Mouse (Mus musculus): ENCODE data around the gene Ubl7. TPM values are rescaled to one million over a fixed set of nuclear protein-coding genes. Genes with fewer than 3 reads are reported as not detected.
A peak's percentile ranks its signal among the peaks of the same experiment; 100 is the strongest.

Ubl7 gene
- polyA plus RNA-seq, 1 experiment: 88.3 TPM

GRCm38 (mm10) chr9:57964528-57965250 is 53.9 kb downstream of the Ubl7 start:
- DNase-seq (ENCODE audit: low read depth in 1 of 2, low spot score in 2 of 2): no peak
- no peak overlapping the region for H3K27ac ChIP-seq (ENCODE audit: insufficient read depth, low read length)

DNA sequence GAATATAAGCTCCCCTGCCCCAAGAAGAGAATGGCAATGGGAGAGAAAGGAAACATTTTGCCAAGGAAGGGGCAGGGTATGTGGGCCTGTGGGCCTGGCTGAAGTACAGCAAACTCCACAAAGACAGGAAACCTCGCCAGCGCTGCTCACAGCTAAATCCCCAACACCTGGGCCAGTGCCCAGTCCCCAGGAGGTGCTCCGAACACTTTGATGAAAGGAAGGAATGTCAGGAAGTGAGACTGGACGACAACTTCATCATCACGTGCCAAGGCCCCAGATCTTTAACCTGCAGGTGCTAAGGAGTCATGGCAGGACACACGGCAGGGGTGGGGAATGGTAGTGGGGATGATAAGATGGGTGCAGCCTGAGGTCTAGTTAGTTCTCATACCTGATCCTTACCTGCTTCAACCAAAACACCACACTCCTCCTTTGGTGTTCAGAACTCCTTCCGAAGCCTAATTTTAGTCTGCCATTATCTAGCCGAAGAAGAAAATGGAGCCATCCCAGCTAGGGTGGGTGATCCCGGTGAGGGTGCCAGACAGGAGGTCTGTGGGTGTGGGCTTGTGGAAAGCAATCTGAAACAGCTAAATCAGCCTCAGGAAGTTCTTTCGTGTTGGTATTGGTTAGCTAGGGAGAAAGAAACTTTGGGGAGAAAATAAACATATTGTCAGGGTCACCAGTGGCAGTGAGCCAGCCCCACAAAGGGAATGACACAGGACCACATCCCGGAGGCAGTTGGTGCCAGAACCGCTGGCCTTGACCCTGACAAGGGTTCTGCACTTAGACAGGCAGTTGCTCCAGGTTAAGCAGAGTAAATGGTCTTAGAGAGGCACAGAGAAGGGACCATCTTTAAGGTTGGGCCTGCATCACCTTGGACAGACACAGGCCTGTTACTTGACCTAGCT is 54.8 kb downstream of the Ubl7 start:
- H3K36me3 ChIP-seq (ENCODE audit: control insufficient read depth, insufficient read depth, low read length): peaks cover 3% of the 10 kb centered on the region; the same call in 1 of the 2 replicates
- DNase-seq (ENCODE audit: low read depth in 1 of 2, low spot score in 2 of 2): no peak
- TF ChIP-seq CTCF (IDR thresholded peaks at IDR 0.05; ENCODE audit: extremely low read depth, insufficient read depth, insufficient read length, insufficient replicate concordance): no peak
- no peak for TF ChIP-seq POLR2A (IDR thresholded peaks at IDR 0.05; ENCODE audit: low read depth, low read length)
- WGBS: 72% methylated on average over 12 of the region's 12 CpGs
- no peak overlapping the region for H3K27ac ChIP-seq (ENCODE audit: insufficient read depth, low read length)
- H3K27me3 ChIP-seq (ENCODE audit: control insufficient read depth, insufficient read depth, low read length): no peaks in the 10 kb centered on the region
- H3K4me1 ChIP-seq (ENCODE audit: control insufficient read depth, insufficient read depth, insufficient read length): peaks cover 36% of the 10 kb centered on the region
- no peak overlapping the region for H3K4me3 ChIP-seq (ENCODE audit: extremely low read depth, insufficient read depth, insufficient read length)

More at GRCm38 (mm10) chr9:57964528-57965250, 53.9 kb downstream of the Ubl7 start:
- no peak for TF ChIP-seq POLR2A (IDR thresholded peaks at IDR 0.05; ENCODE audit: low read depth, low read length)
- TF ChIP-seq CTCF (IDR thresholded peaks at IDR 0.05; ENCODE audit: extremely low read depth, insufficient read depth, insufficient read length, insufficient replicate concordance): no peak
- WGBS: 81% methylated on average over 6 of the region's 6 CpGs
- peaks cover 6% of the 10 kb centered on the region; the same call in 1 of the 2 replicates for H3K36me3 ChIP-seq (ENCODE audit: control insufficient read depth, insufficient read depth, low read length)
- H3K27me3 ChIP-seq (ENCODE audit: control insufficient read depth, insufficient read depth, low read length): no peaks in the 10 kb centered on the region
- H3K4me3 ChIP-seq (ENCODE audit: extremely low read depth, insufficient read depth, insufficient read length): no peak overlapping the region
- H3K4me1 ChIP-seq (ENCODE audit: control insufficient read depth, insufficient read depth, insufficient read length): peaks cover 28% of the 10 kb centered on the region

GRCm38 (mm10) chr9:57967237-57967960 is 56.6 kb downstream of the Ubl7 start:
- Histone ChIP-seq H3K27me3 (ENCODE audit: control insufficient read depth, insufficient read depth, low read length) (no peaks in the 10 kb centered on the region), H3K36me3 (ENCODE audit: control insufficient read depth, insufficient read depth, low read length) (no peaks in the 10 kb centered on the region), H3K4me1 (ENCODE audit: control insufficient read depth, insufficient read depth, insufficient read length) (peaks cover 49% of the 10 kb centered on the region), H3K27ac (ENCODE audit: insufficient read depth, low read length) (peak overlapping the region; percentile 43; the same call in 1 of the 2 replicates), H3K4me3 (ENCODE audit: extremely low read depth, insufficient read depth, insufficient read length) (no peak overlapping the region)
- DNase-seq (ENCODE audit: low read depth in 1 of 2, low spot score in 2 of 2): peak in 1 of 2 experiments; percentile 21
- no peak for TF ChIP-seq POLR2A (IDR thresholded peaks at IDR 0.05; ENCODE audit: low read depth, low read length)
- TF ChIP-seq CTCF (IDR thresholded peaks at IDR 0.05; ENCODE audit: extremely low read depth, insufficient read depth, insufficient read length, insufficient replicate concordance): no peak
- WGBS: 56% methylated on average over 14 of the region's 14 CpGs

DNA sequence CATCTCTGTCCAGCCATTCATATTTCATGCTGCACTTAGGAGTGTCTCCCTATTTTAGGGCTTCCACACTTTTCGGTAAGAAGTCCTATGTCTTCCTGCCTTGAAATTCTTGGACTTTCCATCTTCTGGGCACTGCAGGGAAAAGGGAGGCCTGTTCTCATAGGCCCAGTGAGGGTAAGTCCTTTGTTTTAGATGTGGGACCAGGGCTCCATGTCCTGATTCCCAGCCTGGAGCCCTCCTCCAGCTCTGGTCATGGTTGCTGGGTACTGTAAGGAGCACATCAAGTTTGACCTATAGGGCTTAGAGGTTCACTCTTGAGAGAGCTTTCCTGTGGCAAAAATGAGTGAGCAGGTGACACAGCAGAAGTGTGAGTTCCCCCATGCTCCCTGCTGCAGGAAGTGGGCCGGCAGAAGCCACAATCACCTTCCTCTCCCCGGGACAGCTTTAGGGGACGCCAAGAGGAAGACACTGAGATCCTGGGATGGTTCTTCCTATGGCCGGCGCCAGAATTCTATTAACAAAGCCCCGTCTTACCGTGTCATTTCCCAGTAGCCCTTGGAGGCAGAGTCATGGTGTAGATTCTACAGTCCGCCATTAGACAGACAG is 57.5 kb downstream of the Ubl7 start:
- H3K4me1 ChIP-seq (ENCODE audit: control insufficient read depth, insufficient read depth, insufficient read length): peaks cover 58% of the 10 kb centered on the region
- H3K4me3 ChIP-seq (ENCODE audit: extremely low read depth, insufficient read depth, insufficient read length): no peak overlapping the region
- peak overlapping the region; percentile 43 for H3K27ac ChIP-seq (ENCODE audit: insufficient read depth, low read length)
- 34% methylated on average over 9 of the region's 9 CpGs for WGBS
- TF ChIP-seq POLR2A (IDR thresholded peaks at IDR 0.05; ENCODE audit: low read depth, low read length): no peak
- no peaks in the 10 kb centered on the region for H3K27me3 ChIP-seq (ENCODE audit: control insufficient read depth, insufficient read depth, low read length)
- peak in 1 of 2 experiments; percentile 56 for DNase-seq (ENCODE audit: low read depth in 1 of 2, low spot score in 2 of 2)
- no peaks in the 10 kb centered on the region for H3K36me3 ChIP-seq (ENCODE audit: control insufficient read depth, insufficient read depth, low read length)

DNA sequence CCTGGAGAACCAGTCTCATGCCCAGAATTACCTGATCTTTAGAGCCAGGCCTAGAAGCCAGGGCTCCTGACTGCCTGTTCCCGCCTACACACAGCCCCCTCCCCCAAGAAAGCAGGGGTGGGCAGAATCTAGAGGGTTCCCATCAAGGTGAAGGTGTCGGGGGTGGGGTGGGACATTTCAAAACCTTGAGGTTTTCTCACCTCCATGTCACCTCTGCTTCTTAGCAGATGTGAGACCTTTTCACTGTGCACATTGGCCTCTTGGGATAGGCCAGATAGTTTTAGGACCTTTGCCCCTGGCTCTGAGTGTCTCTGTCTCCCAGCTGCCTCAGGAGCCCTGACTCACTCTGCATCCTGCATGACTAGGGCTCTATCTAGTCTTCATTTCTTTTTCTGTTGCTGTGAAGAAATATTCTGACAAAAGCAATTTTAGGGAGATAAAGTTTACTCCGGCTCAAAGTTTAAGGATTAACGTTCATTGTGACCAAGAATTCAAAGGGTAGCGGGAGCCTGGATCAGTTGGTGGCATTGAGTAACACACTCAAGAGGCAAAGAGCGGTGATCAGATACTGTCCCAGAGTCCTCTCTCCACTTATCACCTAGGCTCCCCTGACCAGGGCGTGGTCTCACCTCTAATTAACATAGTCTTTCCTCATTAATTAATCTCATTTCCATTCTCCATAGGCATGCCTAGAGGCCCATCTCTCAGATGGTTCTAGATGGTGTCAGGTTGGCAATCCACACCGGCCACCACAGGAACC is 58.2 kb downstream of the Ubl7 start:
- H3K27ac ChIP-seq (ENCODE audit: insufficient read depth, low read length): no peak overlapping the region

More for the DNA sequence above, 58.2 kb downstream of the Ubl7 start:
- no peak overlapping the region for H3K4me3 ChIP-seq (ENCODE audit: extremely low read depth, insufficient read depth, insufficient read length)
- WGBS: 86% methylated on average over 8 of the region's 8 CpGs
- no peaks in the 10 kb centered on the region for H3K27me3 ChIP-seq (ENCODE audit: control insufficient read depth, insufficient read depth, low read length)
- H3K36me3 ChIP-seq (ENCODE audit: control insufficient read depth, insufficient read depth, low read length): no peaks in the 10 kb centered on the region
- TF ChIP-seq POLR2A (IDR thresholded peaks at IDR 0.05; ENCODE audit: low read depth, low read length): no peak
- no peak for TF ChIP-seq CTCF (IDR thresholded peaks at IDR 0.05; ENCODE audit: extremely low read depth, insufficient read depth, insufficient read length, insufficient replicate concordance)
- DNase-seq (ENCODE audit: low read depth in 1 of 2, low spot score in 2 of 2): no peak
- H3K4me1 ChIP-seq (ENCODE audit: control insufficient read depth, insufficient read depth, insufficient read length): peaks cover 63% of the 10 kb centered on the region
